In the genomic region with DNA sequence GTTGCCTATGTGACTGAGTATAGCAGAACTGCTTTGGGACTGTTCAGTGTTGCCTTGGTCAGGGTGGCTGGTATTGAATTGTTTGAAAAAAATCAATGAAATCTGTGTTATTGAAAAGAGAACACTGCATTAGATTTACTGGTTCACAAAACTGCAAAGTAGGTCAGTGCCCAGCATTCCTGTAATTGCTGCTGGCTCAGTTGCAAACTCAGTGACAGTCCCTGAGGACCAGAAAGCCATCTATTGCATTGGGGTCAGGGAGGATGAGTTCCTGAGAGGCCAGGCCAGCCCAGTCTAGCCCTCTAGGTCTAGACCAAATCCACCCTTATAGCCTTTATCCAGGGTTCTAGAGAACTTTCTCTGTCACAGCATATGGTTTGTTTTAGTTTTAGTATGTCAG, we compare ENCODE assay signal across 22 mouse cellular contexts.
DNase-seq lines count a peak whose midpoint lies in the region; ATAC-seq and TF ChIP-seq lines count a peak whose summit lies in the region.
"Had no signal": no experiment of that assay in that cellular context is flagged by ENCODE, and none has a peak within 500 bp of the region (broad histone marks: within the 10 kb centered on the region; RNA-seq: fewer than 3 reads in every experiment).

No protein-coding gene starts in this region.

- no peak overlapping the region for H3K4me3 ChIP-seq in forebrain, embryonic 12.5 days (replicated peaks)
- no peak overlapping the region for H3K4me3 ChIP-seq in forebrain, embryonic 15.5 days
- H3K4me3 ChIP-seq in hindbrain, postnatal 0 days (ENCODE audit: low read length), result no peak overlapping the region
- H3K4me3 ChIP-seq in hindbrain, embryonic 11.5 days (ENCODE audit: low read depth, low read length), result no peak overlapping the region
- H3K4me3 ChIP-seq: embryonic facial prominence, embryonic 12.5 days; heart, embryonic 12.5 days; liver, embryonic 13.5 days; midbrain, embryonic 12.5 days had no signal

- peak; percentile 36; the same call in 1 of the 2 replicates for ATAC-seq in forebrain, embryonic 12.5 days (ENCODE audit: low FRiP score)
- ATAC-seq in forebrain, embryonic 15.5 days (replicated peaks), result no peak
- peak; percentile 32; the same call in 1 of the 2 replicates for ATAC-seq in hindbrain, postnatal 0 days
- ATAC-seq in hindbrain, embryonic 11.5 days (ENCODE audit: low FRiP score), result no peak

- H3K36me3 ChIP-seq in forebrain, embryonic 12.5 days (replicated peaks), result no peaks in the 10 kb centered on the region
- H3K36me3 ChIP-seq in forebrain, embryonic 15.5 days, result no peaks in the 10 kb centered on the region
- H3K36me3 ChIP-seq in hindbrain, postnatal 0 days (ENCODE audit: insufficient read depth, low read length), result no peaks in the 10 kb centered on the region
- no peaks in the 10 kb centered on the region for H3K36me3 ChIP-seq in hindbrain, embryonic 11.5 days (ENCODE audit: control insufficient read depth, insufficient read depth, low read length)
- H3K36me3 ChIP-seq: embryonic facial prominence, embryonic 12.5 days; heart, embryonic 12.5 days; liver, embryonic 13.5 days; midbrain, embryonic 12.5 days had no signal

- no peak overlapping the region for H3K9ac ChIP-seq in forebrain, embryonic 12.5 days
- no peak overlapping the region for H3K9ac ChIP-seq in forebrain, embryonic 15.5 days (replicated peaks)
- H3K9ac ChIP-seq in hindbrain, postnatal 0 days (replicated peaks; ENCODE audit: low read length), result no peak overlapping the region
- no peak overlapping the region for H3K9ac ChIP-seq in hindbrain, embryonic 11.5 days (ENCODE audit: low read depth, low read length)
- H3K9ac ChIP-seq: embryonic facial prominence, embryonic 12.5 days; heart, embryonic 12.5 days; liver, embryonic 13.5 days; midbrain, embryonic 12.5 days had no signal

- H3K27me3 ChIP-seq in forebrain, embryonic 12.5 days, result no peaks in the 10 kb centered on the region
- H3K27me3 ChIP-seq in forebrain, embryonic 15.5 days, result no peaks in the 10 kb centered on the region
- H3K27me3 ChIP-seq in hindbrain, postnatal 0 days (ENCODE audit: insufficient read depth, low read length), result no peaks in the 10 kb centered on the region
- no peaks in the 10 kb centered on the region for H3K27me3 ChIP-seq in hindbrain, embryonic 11.5 days (ENCODE audit: control insufficient read depth, insufficient read depth, low read length)
- H3K27me3 ChIP-seq: embryonic facial prominence, embryonic 12.5 days; heart, embryonic 12.5 days; liver, embryonic 13.5 days; midbrain, embryonic 12.5 days had no signal

- no peaks in the 10 kb centered on the region for H3K4me1 ChIP-seq in forebrain, embryonic 12.5 days
- H3K4me1 ChIP-seq in forebrain, embryonic 15.5 days, result no peaks in the 10 kb centered on the region
- peaks cover 5% of the 10 kb centered on the region; the same call in 1 of the 2 replicates for H3K4me1 ChIP-seq in hindbrain, postnatal 0 days (ENCODE audit: insufficient read depth, low read length)
- no peaks in the 10 kb centered on the region for H3K4me1 ChIP-seq in hindbrain, embryonic 11.5 days (replicated peaks; ENCODE audit: control insufficient read depth, insufficient read depth, low read length)
- H3K4me1 ChIP-seq: embryonic facial prominence, embryonic 12.5 days; heart, embryonic 12.5 days; liver, embryonic 13.5 days; midbrain, embryonic 12.5 days had no signal

- DNase-seq in adrenal gland, adult 2 months, result peak; percentile 5
- DNase-seq in adrenal gland, adult 8-10 months, result no peak
- DNase-seq in hindbrain, postnatal 0 days (ENCODE audit: low spot score), result no peak
- no peak for DNase-seq in hindbrain, embryonic 11.5 days (ENCODE audit: low spot score)
- DNase-seq in retina, postnatal 1 day, result peak; percentile 55
- DNase-seq in left cerebral cortex, adult 8-10 months (ENCODE audit: low spot score in 2 of 2), result no peak
- DNase-seq: adrenal gland, postnatal 36 days; gastrocnemius, postnatal 14 days; heart, adult 18-20 months; heart, postnatal 10 days; kidney, adult 18-20 months; layer of hippocampus, adult 9-11 months; liver, embryonic 13.5 days; lung, adult 2 months; right cerebral cortex, postnatal 25 days; spleen, adult 18-20 months had no signal

- TF ChIP-seq CTCF in hindbrain, postnatal 0 days (IDR thresholded peaks at IDR 0.05; ENCODE audit: low read depth), result no peak

- no peak overlapping the region for H3K27ac ChIP-seq in forebrain, embryonic 12.5 days
- H3K27ac ChIP-seq in forebrain, embryonic 15.5 days (replicated peaks), result no peak overlapping the region
- no peak overlapping the region; the same call in 1 of the 2 replicates for H3K27ac ChIP-seq in hindbrain, postnatal 0 days
- no peak overlapping the region for H3K27ac ChIP-seq in hindbrain, embryonic 11.5 days (ENCODE audit: low read depth, low read length)
- H3K27ac ChIP-seq: embryonic facial prominence, embryonic 12.5 days; kidney, postnatal 0 days; liver, embryonic 13.5 days; midbrain, embryonic 12.5 days had no signal

- H3K9me3 ChIP-seq in forebrain, embryonic 12.5 days, result no peaks in the 10 kb centered on the region
- H3K9me3 ChIP-seq in forebrain, embryonic 15.5 days, result no peaks in the 10 kb centered on the region
- no peaks in the 10 kb centered on the region for H3K9me3 ChIP-seq in hindbrain, postnatal 0 days (ENCODE audit: low read length)
- no peaks in the 10 kb centered on the region for H3K9me3 ChIP-seq in hindbrain, embryonic 11.5 days (ENCODE audit: control insufficient read depth, low read length)
- H3K9me3 ChIP-seq: embryonic facial prominence, embryonic 12.5 days; heart, embryonic 12.5 days; liver, embryonic 13.5 days; midbrain, embryonic 12.5 days had no signal

- H3K4me2 ChIP-seq in forebrain, embryonic 12.5 days, result no peak overlapping the region
- H3K4me2 ChIP-seq in forebrain, embryonic 15.5 days (replicated peaks), result no peak overlapping the region
- H3K4me2 ChIP-seq in hindbrain, postnatal 0 days (ENCODE audit: low read depth, low read length), result no peak overlapping the region
- no peak overlapping the region for H3K4me2 ChIP-seq in hindbrain, embryonic 11.5 days (replicated peaks; ENCODE audit: low read depth, low read length)
- H3K4me2 ChIP-seq: embryonic facial prominence, embryonic 12.5 days; heart, embryonic 12.5 days; liver, embryonic 13.5 days; midbrain, embryonic 12.5 days had no signal

Comparison
In these comparisons a context has a peak if more than half of its experiments do, and no peak if none do; other contexts are left out.
1. DNase-seq: peak in adrenal gland, adult 2 months (single experiment) and retina, postnatal 1 day (single experiment); none in adrenal gland, adult 8-10 months (single experiment), hindbrain, postnatal 0 days (single experiment), hindbrain, embryonic 11.5 days (single experiment) and left cerebral cortex, adult 8-10 months (0 of 2).
2. ATAC-seq: peak in forebrain, embryonic 12.5 days (single experiment) and hindbrain, postnatal 0 days (single experiment); none in forebrain, embryonic 15.5 days (single experiment) and hindbrain, embryonic 11.5 days (single experiment).